Comparison of ENCODE assay signal across 10 mouse cellular contexts in the genomic region with DNA sequence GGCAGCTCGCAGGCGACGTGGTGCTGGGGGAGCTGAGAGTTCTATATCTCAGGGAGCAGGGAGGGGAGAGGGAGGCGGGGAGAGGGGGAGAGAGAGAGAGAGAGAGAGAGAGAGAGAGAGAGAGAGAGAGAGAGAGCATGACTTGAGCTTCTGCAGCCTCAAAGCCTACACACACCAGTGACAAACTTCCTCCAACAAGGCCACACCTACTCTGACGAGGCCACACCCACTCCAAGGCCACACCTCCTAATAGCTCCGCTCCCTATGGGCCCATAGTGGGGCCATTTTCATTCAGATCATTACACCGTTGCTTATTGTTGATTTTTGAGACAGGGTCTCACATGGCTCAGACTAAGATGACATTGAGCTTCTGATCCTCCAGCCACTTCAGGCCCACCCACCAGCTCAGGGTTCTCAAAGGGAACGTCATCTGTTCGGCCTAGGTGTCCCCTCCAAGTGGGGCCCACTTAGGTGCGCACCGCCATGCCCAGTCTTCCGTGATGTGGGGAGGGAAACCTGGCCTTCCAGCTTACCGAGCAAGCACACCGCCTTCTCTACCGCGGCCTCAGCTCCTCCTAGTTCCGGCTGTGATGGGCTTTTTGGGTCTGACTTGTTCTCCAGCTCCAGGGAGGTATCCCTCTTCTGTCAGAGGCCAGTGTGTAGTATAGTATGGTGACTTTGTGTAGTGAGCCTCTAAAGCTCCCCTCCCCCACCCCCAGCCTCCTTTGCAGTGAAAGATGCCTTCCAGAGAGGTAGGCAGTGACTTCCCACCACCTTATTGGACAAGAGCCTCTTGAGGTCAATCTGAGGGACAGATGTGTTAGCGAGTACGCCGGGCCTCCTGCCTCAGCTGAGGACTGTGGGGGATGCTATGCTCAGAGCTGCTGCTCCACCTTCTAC. TPM values are rescaled to one million over a fixed set of nuclear protein-coding genes. Genes with fewer than 3 reads are reported as not detected.
DNase-seq lines count a peak whose midpoint lies in the region; ATAC-seq lines count a peak whose summit lies in the region.
"Had no signal": no experiment of that assay in that cellular context is flagged by ENCODE, and none has a peak within 500 bp of the region (broad histone marks: within the 10 kb centered on the region; RNA-seq: fewer than 3 reads in every experiment).

No protein-coding gene starts in this region.

- H3K4me2 ChIP-seq in midbrain, embryonic 13.5 days (replicated peaks), result no peak overlapping the region
- H3K4me2 ChIP-seq: forebrain, embryonic 12.5 days had no signal

- no peak for ATAC-seq in midbrain, embryonic 13.5 days
- peak; percentile 44; the same call in 1 of the 2 replicates for ATAC-seq in granulocyte monocyte progenitor cell, adult 5-6 weeks (replicated peaks; ENCODE audit: poor library complexity, severe bottlenecking)

- no peak overlapping the region for H3K9ac ChIP-seq in midbrain, embryonic 13.5 days (replicated peaks)
- H3K9ac ChIP-seq: forebrain, embryonic 12.5 days had no signal

- DNase-seq in embryo, embryonic 10 days (ENCODE audit: low spot score), result peak; percentile 57
- DNase-seq in embryo, embryonic 10.5 days (ENCODE audit: low spot score), result no peak
- DNase-seq in midbrain, embryonic 10.5 days (ENCODE audit: low spot score), result no peak
- DNase-seq in splenic B cell, adult 2 months (ENCODE audit: low read depth, low spot score), result peak; percentile 56
- DNase-seq in layer of hippocampus, adult 11-12 months (ENCODE audit: low spot score), result no peak
- DNase-seq in adrenal gland, adult 2 months, result no peak

- H3K27ac ChIP-seq in midbrain, embryonic 10.5 days (replicated peaks), result peak overlapping the region; percentile 75
- H3K27ac ChIP-seq in midbrain, embryonic 13.5 days, result no peak overlapping the region
- H3K27ac ChIP-seq: forebrain, embryonic 12.5 days; layer of hippocampus, adult 2 months had no signal

- peaks cover 37% of the 10 kb centered on the region for H3K4me1 ChIP-seq in midbrain, embryonic 10.5 days
- H3K4me1 ChIP-seq in midbrain, embryonic 13.5 days (replicated peaks), result peaks cover 29% of the 10 kb centered on the region

- WGBS in midbrain, embryonic 10.5 days, result 79% methylated on average over 20 of the region's 20 CpGs
- 70% methylated on average over 20 of the region's 20 CpGs for WGBS in midbrain, embryonic 13.5 days

- H3K4me3 ChIP-seq in midbrain, embryonic 10.5 days, result no peak overlapping the region
- no peak overlapping the region for H3K4me3 ChIP-seq in midbrain, embryonic 13.5 days (replicated peaks)
- H3K4me3 ChIP-seq: forebrain, embryonic 12.5 days; layer of hippocampus, adult 2 months had no signal

- no peaks in the 10 kb centered on the region for H3K27me3 ChIP-seq in midbrain, embryonic 10.5 days (ENCODE audit: low read depth, poor library complexity, severe bottlenecking)
- no peaks in the 10 kb centered on the region for H3K27me3 ChIP-seq in midbrain, embryonic 13.5 days
- H3K27me3 ChIP-seq in splenic B cell, adult 2 months (ENCODE audit: control insufficient read depth, insufficient read depth, low read length, poor library complexity, severe bottlenecking), result no peaks in the 10 kb centered on the region
- H3K27me3 ChIP-seq: forebrain, embryonic 12.5 days had no signal

- H3K9me3 ChIP-seq in midbrain, embryonic 10.5 days (replicated peaks), result no peaks in the 10 kb centered on the region
- H3K9me3 ChIP-seq in midbrain, embryonic 13.5 days, result no peaks in the 10 kb centered on the region
- H3K9me3 ChIP-seq: forebrain, embryonic 12.5 days had no signal

- no peaks in the 10 kb centered on the region for H3K36me3 ChIP-seq in midbrain, embryonic 10.5 days
- H3K36me3 ChIP-seq in midbrain, embryonic 13.5 days, result no peaks in the 10 kb centered on the region
- H3K36me3 ChIP-seq in splenic B cell, adult 2 months (ENCODE audit: control insufficient read depth, insufficient read depth, low read length, poor library complexity, severe bottlenecking), result no peaks in the 10 kb centered on the region
- H3K36me3 ChIP-seq: forebrain, embryonic 12.5 days had no signal

RNA-seq across cellular contexts. Expression of gene Ttyh2, which starts 8.7 kb away (rescaled TPM):
- 9.6 and 12.6 TPM in 2 replicates for polyA plus RNA-seq in midbrain, embryonic 10.5 days (2016; fragmentation: Nextera tagmentation; extraction: Ambion mirVana)
- polyA plus RNA-seq in midbrain, embryonic 13.5 days (2015; fragmentation: Nextera tagmentation; extraction: Ambion mirVana), result 24.2 and 24.6 TPM in 2 replicates
- total RNA-seq in granulocyte monocyte progenitor cell, adult 5-6 weeks (2014; fragmentation: Nextera tagmentation), result 6.5 and 8.7 TPM in 2 replicates
- total RNA-seq in granulocyte monocyte progenitor cell, adult 5-6 weeks (2017), result 4.0 and 4.9 TPM in 2 replicates
- total RNA-seq in adrenal gland, adult 2 months (2021), result 100 to 1,000 TPM in 1 of 2 experiments, 10 to 100 TPM in 1; 70.3 to 115 TPM
- 135 and 182 TPM in 2 replicates for polyA plus RNA-seq in adrenal gland, adult 2 months (2012; rRNA removed)

RNA-seq across cellular contexts. Expression of gene Rpl38, which starts 15.6 kb away (rescaled TPM):
- polyA plus RNA-seq in midbrain, embryonic 10.5 days (2016; fragmentation: Nextera tagmentation; extraction: Ambion mirVana), result 851 and 1,060 TPM in 2 replicates
- polyA plus RNA-seq in midbrain, embryonic 13.5 days (2015; fragmentation: Nextera tagmentation; extraction: Ambion mirVana), result 826 and 835 TPM in 2 replicates
- total RNA-seq in granulocyte monocyte progenitor cell, adult 5-6 weeks (2014; fragmentation: Nextera tagmentation), result 2,916 and 3,176 TPM in 2 replicates
- 2,043 and 3,376 TPM in 2 replicates for total RNA-seq in granulocyte monocyte progenitor cell, adult 5-6 weeks (2017)
- total RNA-seq in adrenal gland, adult 2 months (2021), result 1,000 to 10,000 TPM; 1,183 to 1,186 TPM
- 64.3 and 68.3 TPM in 2 replicates for polyA plus RNA-seq in adrenal gland, adult 2 months (2012; rRNA removed)

RNA-seq across cellular contexts. Expression of gene Dnaic2, which starts 43.2 kb away (rescaled TPM):
- polyA plus RNA-seq in midbrain, embryonic 10.5 days (2016; fragmentation: Nextera tagmentation; extraction: Ambion mirVana), result 2.1 and 2.2 TPM in 2 replicates
- 1.6 and 1.7 TPM in 2 replicates for polyA plus RNA-seq in midbrain, embryonic 13.5 days (2015; fragmentation: Nextera tagmentation; extraction: Ambion mirVana)
- total RNA-seq in granulocyte monocyte progenitor cell, adult 5-6 weeks (2014; fragmentation: Nextera tagmentation), result not detected in 2 replicates
- total RNA-seq in granulocyte monocyte progenitor cell, adult 5-6 weeks (2017), result not detected in 2 replicates
- under 1 TPM; 0.17 to 0.58 TPM for total RNA-seq in adrenal gland, adult 2 months (2021)
- 0.49 and 0.85 TPM in 2 replicates for polyA plus RNA-seq in adrenal gland, adult 2 months (2012; rRNA removed)

Comparison
In these comparisons a context has a peak if more than half of its experiments do, and no peak if none do; other contexts are left out.
1. DNase-seq: peak in embryo, embryonic 10 days (single experiment) and splenic B cell, adult 2 months (single experiment); none in embryo, embryonic 10.5 days (single experiment), midbrain, embryonic 10.5 days (single experiment), layer of hippocampus, adult 11-12 months (single experiment) and adrenal gland, adult 2 months (single experiment).
2. RNA of gene Rpl38, which starts 15.6 kb away (polyA plus RNA-seq): 851 to 1,060 TPM in midbrain, embryonic 10.5 days and 826 to 835 TPM in midbrain, embryonic 13.5 days; 64.3 to 68.3 TPM in adrenal gland, adult 2 months; every median in the first group is over 10 times any median in the second.